Mouse (Mus musculus) midbrain, embryonic 13.5 days (tissue): Measurements from ENCODE around the gene Yaf2. TPM values are rescaled to one million over a fixed set of nuclear protein-coding genes. Genes with fewer than 3 reads are reported as not detected.

ENCODE experiments used
- ATAC-seq: fragments of 200-750 bp; cut with Nextera tagmentation; 2 replicates; pipeline ENCODE4 v1.8.0; 2017; ENCODE audit warnings: mild to moderate bottlenecking, moderate TSS enrichment, moderate library complexity
- H3K27ac ChIP-seq: fragments of 300-500 bp; sonication (generic); 2 replicates; pipeline ENCODE4 v1.5.1; 2015; ENCODE audit warnings: inconsistent platforms, mild to moderate bottlenecking, moderate library complexity
- H3K27me3 ChIP-seq: fragments of 300-500 bp; sonication (generic); 2 replicates; pipeline ENCODE4 v1.6.1; 2015; ENCODE audit warnings: mild to moderate bottlenecking, inconsistent platforms
- H3K36me3 ChIP-seq: fragments of 300-500 bp; sonication (generic); 2 replicates; pipeline ENCODE4 v1.6.1; 2015; ENCODE audit warnings: mild to moderate bottlenecking, inconsistent platforms
- H3K4me1 ChIP-seq: fragments of 300-500 bp; sonication (generic); replicated peaks from 2 replicates; pipeline ENCODE4 v1.6.1; 2015; ENCODE audit warnings: inconsistent platforms
- H3K4me2 ChIP-seq: fragments of 300-500 bp; sonication (generic); replicated peaks from 2 replicates; pipeline ENCODE4 v1.6.1; 2015; ENCODE audit warnings: moderate library complexity, mild to moderate bottlenecking, inconsistent platforms
- H3K4me3 ChIP-seq: fragments of 300-500 bp; sonication (generic); replicated peaks from 2 replicates; pipeline ENCODE4 v1.5.1; 2015; ENCODE audit warnings: mild to moderate bottlenecking, inconsistent platforms
- H3K9ac ChIP-seq: fragments of 300-500 bp; sonication (generic); replicated peaks from 2 replicates; pipeline ENCODE4 v1.6.1; 2015; ENCODE audit warnings: mild to moderate bottlenecking, inconsistent platforms
- H3K9me3 ChIP-seq: fragments of 300-500 bp; sonication (generic); 2 replicates; pipeline ENCODE4 v1.6.1; 2016; ENCODE audit warnings: mild to moderate bottlenecking, inconsistent platforms
- WGBS: fragments of 180-500 bp; shearing (Covaris S2); methylation state at CpG from one replicate; pipeline ENCODE4 v1.1.7; 2015; 5-methylcytosine and 5-hydroxymethylcytosine counted together
- polyA plus RNA-seq: library from polyadenylated mRNA; unstranded; fragments of >200 nt; fragmentation: Nextera tagmentation; extraction: Ambion mirVana; gene quantifications from 2 replicates; pipeline ENCODE4 v1.2.1, GENCODE M21; 2015

Yaf2 gene
- polyA plus RNA-seq, 1 experiment from 2014 or later: 97.4 TPM

DNA sequence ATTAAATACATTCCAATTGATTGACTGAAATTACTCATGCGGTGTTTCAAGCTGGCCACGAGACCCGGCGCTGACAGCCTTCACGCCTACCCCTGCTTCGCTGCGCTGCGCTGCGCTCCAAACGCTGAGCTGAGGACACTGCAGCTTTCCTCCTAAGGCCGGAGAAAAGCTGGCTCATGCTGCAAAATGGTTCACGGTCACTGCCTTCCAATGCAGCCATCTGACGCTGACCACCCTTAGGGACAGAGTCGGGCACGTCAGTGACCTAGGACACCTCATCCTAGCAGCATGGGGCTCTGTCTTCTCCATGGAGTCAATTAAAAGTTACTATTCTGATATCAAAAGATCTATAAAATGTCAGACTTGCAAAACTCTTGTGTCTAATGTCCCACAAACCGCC lies 70.4 kb downstream of the Yaf2 start:
- H3K4me1 ChIP-seq: 0 out of 2 replicates have a peak, but pooled peaks cover 14% of the 10 kb centered on the region
- no peak overlapping the region for H3K4me2 ChIP-seq
- no peak for ATAC-seq
- peaks cover 10% of the 10 kb centered on the region for H3K36me3 ChIP-seq
- WGBS: 69% methylated on average over 16 of the region's 16 CpGs
- H3K27me3 ChIP-seq: no peaks in the 10 kb centered on the region
- no peak overlapping the region for H3K9ac ChIP-seq
- H3K9me3 ChIP-seq: no peaks in the 10 kb centered on the region
- no peak overlapping the region for H3K27ac ChIP-seq
- no peak overlapping the region for H3K4me3 ChIP-seq

DNA sequence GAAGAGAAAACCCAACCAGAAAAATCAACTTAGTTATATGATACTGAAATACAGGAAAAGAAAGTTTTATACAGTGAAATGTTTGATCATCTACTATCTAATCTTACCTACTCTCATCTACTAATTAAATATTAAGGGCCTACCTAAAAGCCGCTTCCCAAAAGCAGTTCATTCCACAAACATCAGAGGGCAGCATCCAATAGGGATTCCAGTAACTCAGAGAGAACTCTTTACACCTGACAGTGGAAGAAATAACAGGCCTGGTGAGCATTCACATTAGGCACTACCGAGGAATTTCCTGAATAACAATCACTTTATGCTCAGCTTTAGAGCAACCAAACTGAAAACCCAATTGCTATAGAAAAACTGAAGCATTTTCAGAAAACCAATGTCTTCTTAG lies 71.0 kb downstream of the Yaf2 start:
- ATAC-seq: no peak
- Histone ChIP-seq H3K4me1 (0 out of 2 replicates have a peak, but pooled peaks cover 13% of the 10 kb centered on the region), H3K9ac (no peak overlapping the region), H3K4me3 (no peak overlapping the region), H3K4me2 (no peak overlapping the region), H3K36me3 (peaks cover 15% of the 10 kb centered on the region), H3K9me3 (no peaks in the 10 kb centered on the region), H3K27me3 (no peaks in the 10 kb centered on the region), H3K27ac (no peak overlapping the region)
- WGBS: 63% methylated on average over 2 of the region's 2 CpGs

DNA sequence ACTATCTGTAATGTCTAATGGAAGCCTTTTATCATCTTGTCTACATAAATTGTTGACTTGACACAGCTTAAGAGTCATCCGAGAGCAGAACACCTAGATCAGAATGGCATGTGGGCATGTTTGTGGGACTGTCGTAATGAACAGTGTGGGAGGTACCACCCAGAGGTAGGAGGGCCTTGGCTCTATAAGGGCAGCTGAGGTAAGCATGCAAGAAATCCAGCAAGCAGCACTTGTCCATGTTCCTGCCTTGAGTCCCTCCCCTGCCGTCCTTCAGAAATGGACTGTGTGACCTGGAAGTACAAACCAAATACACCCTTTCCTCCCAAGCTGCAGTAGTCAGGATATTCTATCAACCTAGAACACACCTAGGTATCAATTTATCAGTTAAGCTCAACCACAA lies 71.5 kb downstream of the Yaf2 start:
- H3K9me3 ChIP-seq: no peaks in the 10 kb centered on the region
- H3K27me3 ChIP-seq: no peaks in the 10 kb centered on the region
- 84% methylated on average over 3 of the region's 3 CpGs for WGBS
- H3K27ac ChIP-seq: no peak overlapping the region
- peaks cover 15% of the 10 kb centered on the region for H3K36me3 ChIP-seq
- no peak overlapping the region for H3K9ac ChIP-seq
- H3K4me3 ChIP-seq: no peak overlapping the region
- H3K4me1 ChIP-seq: 0 out of 2 replicates have a peak, but pooled peaks cover 8% of the 10 kb centered on the region
- no peak overlapping the region for H3K4me2 ChIP-seq
- ATAC-seq: no peak

DNA sequence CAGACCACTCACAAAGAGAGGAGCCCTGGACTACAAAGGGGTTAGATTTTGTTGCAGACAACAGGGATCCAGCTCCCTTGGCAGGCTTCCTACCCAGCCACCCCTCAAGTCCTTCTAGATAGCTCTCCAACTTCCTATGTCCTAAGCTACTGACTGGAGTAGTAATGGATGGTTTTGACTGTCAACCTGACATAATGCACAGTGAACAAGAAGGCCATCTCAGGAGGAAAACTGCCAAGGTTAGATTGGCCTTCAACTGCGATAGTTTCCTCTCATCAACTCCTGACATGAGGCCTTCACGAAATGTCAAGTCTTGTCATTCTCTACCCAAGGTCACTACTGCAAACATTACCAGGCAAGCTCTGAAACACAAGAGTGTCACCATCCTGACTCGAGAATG lies 72.5 kb downstream of the Yaf2 start:
- no peaks in the 10 kb centered on the region for H3K27me3 ChIP-seq
- H3K36me3 ChIP-seq: peaks cover 7% of the 10 kb centered on the region
- no peak overlapping the region for H3K4me2 ChIP-seq
- 0 out of 2 replicates have a peak, but pooled peaks cover 8% of the 10 kb centered on the region for H3K4me1 ChIP-seq
- ATAC-seq: no peak
- H3K9ac ChIP-seq: no peak overlapping the region
- H3K9me3 ChIP-seq: no peaks in the 10 kb centered on the region
- no peak overlapping the region for H3K4me3 ChIP-seq
- H3K27ac ChIP-seq: no peak overlapping the region
- 90% methylated on average over 3 of the region's 3 CpGs for WGBS

DNA sequence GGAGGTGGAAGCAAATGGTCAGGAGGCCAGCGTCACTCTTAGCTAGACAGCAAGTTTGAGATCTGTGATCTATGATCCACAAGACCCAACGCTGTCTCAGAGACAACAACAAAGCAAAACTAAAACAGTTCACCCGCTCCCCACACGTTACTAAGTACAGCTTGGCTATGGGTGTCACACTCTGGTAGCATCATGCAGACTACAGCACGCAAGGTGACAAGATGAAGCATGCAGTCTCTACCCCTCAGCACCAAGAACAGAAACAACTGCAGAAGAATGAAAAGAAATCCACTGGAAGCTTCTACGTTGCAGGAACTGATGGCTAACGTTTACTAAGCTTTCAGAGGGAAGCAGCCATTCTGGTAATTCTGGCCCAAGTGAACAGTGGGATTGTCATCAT lies 73.2 kb downstream of the Yaf2 start:
- no peak overlapping the region for H3K9ac ChIP-seq
- no peak overlapping the region for H3K27ac ChIP-seq
- 0 out of 2 replicates have a peak, but pooled peaks cover 8% of the 10 kb centered on the region for H3K4me1 ChIP-seq
- H3K4me3 ChIP-seq: no peak overlapping the region
- H3K9me3 ChIP-seq: no peaks in the 10 kb centered on the region
- no peak overlapping the region for H3K4me2 ChIP-seq
- no peaks in the 10 kb centered on the region for H3K27me3 ChIP-seq
- ATAC-seq: no peak
- WGBS: 89% methylated on average over 7 of the region's 7 CpGs
- H3K36me3 ChIP-seq: peaks cover 7% of the 10 kb centered on the region

DNA sequence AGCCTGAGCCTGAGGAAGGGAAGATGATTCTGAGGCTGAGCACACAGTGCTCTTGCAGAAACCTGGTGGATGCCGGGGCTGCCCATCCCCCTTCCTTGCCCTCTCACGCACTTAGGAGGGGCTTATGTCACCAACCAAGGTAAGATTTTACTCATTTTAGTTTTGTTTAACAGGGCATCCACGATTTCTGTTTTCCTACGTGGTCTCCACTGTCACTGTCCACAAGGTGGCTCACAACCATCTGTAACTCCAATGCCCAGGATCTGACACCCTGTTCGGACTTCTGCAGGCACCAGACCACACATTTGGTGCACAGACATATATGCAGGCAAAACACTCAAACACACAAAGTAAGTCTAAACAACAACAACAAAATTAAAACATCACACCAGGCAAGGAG lies 73.9 kb downstream of the Yaf2 start:
- no peaks in the 10 kb centered on the region for H3K9me3 ChIP-seq
- whole genome bisulfite sequencing: 75% methylated on average over 5 of the region's 5 CpGs
- no peak for ATAC-seq
- H3K27me3 ChIP-seq: no peaks in the 10 kb centered on the region
- no peak overlapping the region for H3K4me2 ChIP-seq
- H3K27ac ChIP-seq: no peak overlapping the region
- no peak overlapping the region for H3K4me3 ChIP-seq
- no peak overlapping the region for H3K9ac ChIP-seq
- 0 out of 2 replicates have a peak, but pooled peaks cover 8% of the 10 kb centered on the region for H3K4me1 ChIP-seq
- H3K36me3 ChIP-seq: peaks cover 14% of the 10 kb centered on the region

DNA sequence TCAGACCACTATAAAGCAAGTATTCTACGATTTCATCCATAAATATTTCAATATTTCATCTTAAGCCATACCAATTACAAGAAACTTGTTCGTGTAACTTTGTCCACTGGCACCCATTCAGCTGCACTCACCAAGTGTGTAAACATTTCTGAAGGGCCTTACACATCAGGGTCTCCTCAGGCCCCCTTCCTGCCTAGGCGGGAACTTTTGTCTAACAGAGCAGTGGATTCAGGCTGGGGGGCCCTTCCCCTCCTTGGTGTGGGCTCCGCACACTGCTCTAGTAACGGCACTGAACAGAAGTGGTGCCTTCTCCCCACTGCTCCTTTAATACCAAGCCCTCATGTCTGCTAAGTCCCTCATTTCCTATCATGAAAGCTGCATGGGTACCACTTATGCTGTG lies 74.5 kb downstream of the Yaf2 start:
- ATAC-seq: no peak
- Histone ChIP-seq H3K4me3 (no peak overlapping the region), H3K27me3 (no peaks in the 10 kb centered on the region), H3K27ac (no peak overlapping the region), H3K36me3 (peaks cover 18% of the 10 kb centered on the region), H3K9me3 (no peaks in the 10 kb centered on the region), H3K9ac (no peak overlapping the region), H3K4me2 (no peak overlapping the region), H3K4me1 (0 out of 2 replicates have a peak, but pooled peaks cover 5% of the 10 kb centered on the region)
- WGBS: 89% methylated on average over 5 of the region's 5 CpGs

DNA sequence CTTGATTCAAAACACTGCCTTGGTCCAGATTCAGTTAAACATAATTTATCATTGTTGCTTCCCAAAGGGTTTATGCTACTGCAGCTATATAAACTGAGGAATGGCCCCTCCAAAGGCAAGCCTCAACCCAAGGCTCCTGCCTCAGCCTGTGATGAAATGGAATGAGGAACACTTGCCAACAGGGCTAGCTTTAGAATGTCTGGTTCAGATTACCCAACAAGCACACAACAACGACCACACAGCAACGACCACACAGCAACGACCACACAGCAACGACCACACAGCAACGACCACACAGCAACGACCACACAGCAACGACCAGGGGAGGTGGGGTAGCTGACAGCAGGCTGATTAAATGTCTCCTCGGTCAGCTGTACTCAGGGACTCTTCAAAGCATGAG lies 76.8 kb downstream of the Yaf2 start:
- Histone ChIP-seq H3K9ac (no peak overlapping the region), H3K27me3 (no peaks in the 10 kb centered on the region), H3K27ac (no peak overlapping the region), H3K4me2 (no peak overlapping the region), H3K4me1 (no peaks in the 10 kb centered on the region), H3K9me3 (no peaks in the 10 kb centered on the region), H3K36me3 (peaks cover 32% of the 10 kb centered on the region), H3K4me3 (no peak overlapping the region)
- no peak for ATAC-seq
- WGBS: 84% methylated on average over 8 of the region's 8 CpGs

DNA sequence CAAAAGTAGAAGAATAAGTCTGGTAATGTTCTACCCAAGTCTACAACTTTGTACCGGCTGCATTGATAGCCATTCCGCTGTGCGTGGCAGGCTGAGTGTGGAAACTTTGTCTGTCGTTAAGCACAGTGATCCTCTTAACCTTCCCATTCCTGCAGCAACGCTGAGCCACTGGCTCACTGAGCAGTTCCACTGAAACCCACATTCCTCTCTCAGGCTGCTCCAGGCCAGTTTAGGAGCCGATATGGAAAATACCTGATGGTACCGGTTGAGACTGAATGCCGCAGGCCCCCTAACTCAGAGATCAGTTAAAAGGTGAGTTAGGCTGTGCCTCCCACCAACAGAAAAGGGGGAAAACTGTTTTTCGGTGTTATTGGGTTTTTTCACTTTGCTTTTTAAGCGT lies 81.4 kb downstream of the Yaf2 start:
- no peaks in the 10 kb centered on the region for H3K9me3 ChIP-seq
- H3K36me3 ChIP-seq: peaks cover 32% of the 10 kb centered on the region
- H3K27me3 ChIP-seq: no peaks in the 10 kb centered on the region
- no peak overlapping the region for H3K27ac ChIP-seq
- no peaks in the 10 kb centered on the region for H3K4me1 ChIP-seq
- ATAC-seq: no peak
- H3K4me2 ChIP-seq: no peak overlapping the region
- 85% methylated on average over 10 of the region's 10 CpGs for WGBS
- H3K4me3 ChIP-seq: no peak overlapping the region
- H3K9ac ChIP-seq: no peak overlapping the region

DNA sequence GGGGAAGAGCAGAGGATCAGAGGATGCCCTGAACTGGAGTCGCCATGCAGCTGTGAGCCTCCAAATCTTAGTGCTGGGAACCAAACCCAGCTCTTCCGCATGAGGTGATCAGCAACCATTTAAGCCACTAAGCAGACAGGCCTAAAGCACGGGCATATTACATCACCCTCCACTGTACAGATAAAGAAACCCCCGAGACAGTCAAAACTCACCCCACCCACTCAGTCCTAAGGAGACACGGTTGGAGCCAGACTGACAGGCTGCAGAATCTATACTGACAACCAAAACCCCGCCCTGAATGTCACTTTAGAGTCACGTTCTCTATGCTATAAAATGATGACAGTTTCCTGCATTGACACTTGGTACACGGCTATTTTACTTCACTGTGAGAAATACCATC lies 83.6 kb downstream of the Yaf2 start:
- ATAC-seq: no peak
- H3K9ac ChIP-seq: no peak overlapping the region
- no peaks in the 10 kb centered on the region for H3K4me1 ChIP-seq
- H3K27ac ChIP-seq: no peak overlapping the region
- no peaks in the 10 kb centered on the region for H3K27me3 ChIP-seq
- no peak overlapping the region for H3K4me2 ChIP-seq
- no peaks in the 10 kb centered on the region for H3K9me3 ChIP-seq
- no peak overlapping the region for H3K4me3 ChIP-seq
- 86% methylated on average over 8 of the region's 8 CpGs for WGBS
- H3K36me3 ChIP-seq: peaks cover 39% of the 10 kb centered on the region

DNA sequence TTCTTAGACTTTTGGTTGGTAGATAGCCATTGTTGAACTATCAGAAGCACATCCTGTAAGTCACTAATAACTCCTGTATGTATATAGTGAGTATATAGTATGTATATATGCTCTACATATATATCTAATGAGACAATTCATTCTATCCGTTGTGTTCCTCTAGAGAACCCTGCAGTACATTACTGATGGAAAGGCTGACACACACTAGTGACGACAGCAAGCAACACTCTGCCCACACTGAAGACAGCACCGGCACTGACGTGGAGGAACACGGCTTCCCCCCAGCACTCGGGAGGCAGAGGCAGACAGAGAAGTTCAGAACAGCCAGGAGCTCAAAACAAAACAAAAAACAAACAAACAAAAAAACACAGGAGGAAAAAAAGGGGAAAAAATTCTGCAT lies 84.3 kb downstream of the Yaf2 start:
- Histone ChIP-seq H3K4me1 (no peaks in the 10 kb centered on the region), H3K4me2 (no peak overlapping the region), H3K9ac (no peak overlapping the region), H3K9me3 (no peaks in the 10 kb centered on the region), H3K27ac (no peak overlapping the region), H3K36me3 (peaks cover 35% of the 10 kb centered on the region), H3K27me3 (no peaks in the 10 kb centered on the region), H3K4me3 (no peak overlapping the region)
- 90% methylated on average over 6 of the region's 6 CpGs for WGBS
- ATAC-seq: no peak

DNA sequence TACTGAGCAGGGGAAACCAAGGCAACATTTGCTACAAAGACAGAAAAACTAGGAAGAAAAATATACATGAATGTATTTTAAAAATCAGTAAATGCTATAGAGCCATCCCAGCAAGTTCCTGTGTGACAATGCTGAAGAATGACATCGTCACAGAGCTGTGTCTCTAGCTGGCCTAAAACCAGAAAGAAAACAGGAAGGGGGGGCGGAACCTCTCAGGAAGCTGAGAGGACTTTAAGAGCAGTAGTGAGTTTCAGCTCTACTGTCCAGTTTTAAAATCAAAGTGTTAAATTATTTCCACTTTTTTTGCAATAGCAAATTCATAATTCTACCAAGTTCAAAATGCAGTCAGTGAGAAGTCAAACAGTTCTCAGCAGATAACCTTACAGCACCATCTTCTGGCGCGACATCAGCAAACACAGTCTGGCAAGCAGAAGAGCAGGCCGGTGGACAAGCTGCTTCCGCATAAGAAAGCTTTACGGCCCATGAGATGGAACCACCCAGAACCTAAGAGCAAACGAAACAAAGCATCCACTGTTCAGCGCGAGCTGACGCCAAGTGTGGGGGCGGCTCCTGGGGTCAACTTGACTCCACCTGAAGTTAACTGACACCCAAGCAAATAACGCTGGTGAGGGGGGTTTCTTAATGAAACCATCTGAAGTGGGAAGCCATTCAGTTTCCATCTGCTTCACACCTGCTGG lies 85.0 kb downstream of the Yaf2 start:
- no peak overlapping the region for H3K27ac ChIP-seq
- H3K4me2 ChIP-seq: no peak overlapping the region
- no peaks in the 10 kb centered on the region for H3K27me3 ChIP-seq
- no peak overlapping the region for H3K9ac ChIP-seq
- WGBS: 84% methylated on average over 13 of the region's 13 CpGs
- no peak for ATAC-seq
- H3K9me3 ChIP-seq: no peaks in the 10 kb centered on the region
- no peaks in the 10 kb centered on the region for H3K4me1 ChIP-seq
- no peak overlapping the region for H3K4me3 ChIP-seq
- H3K36me3 ChIP-seq: peaks cover 35% of the 10 kb centered on the region

DNA sequence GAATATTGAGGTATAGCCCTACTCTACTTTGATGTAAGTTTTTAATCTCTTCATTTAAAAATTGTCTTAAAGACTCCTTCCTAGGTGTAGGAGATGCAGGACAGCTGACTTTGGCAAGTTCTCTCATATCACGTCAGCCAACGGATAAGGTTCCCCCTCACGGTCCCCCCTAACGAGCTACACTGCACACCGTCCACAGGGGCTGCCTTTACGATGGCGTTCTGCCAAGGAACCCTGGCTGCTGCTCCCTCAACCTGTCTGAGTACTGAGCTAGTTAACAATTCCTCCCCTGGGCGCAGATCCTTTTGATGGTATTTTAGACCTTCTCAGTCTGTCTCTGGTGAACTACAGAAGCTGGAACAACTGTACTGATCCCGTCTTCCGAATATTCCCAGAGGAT lies 93.5 kb downstream of the Yaf2 start:
- Histone ChIP-seq H3K4me2 (no peak overlapping the region), H3K27ac (no peak overlapping the region), H3K36me3 (peaks cover 56% of the 10 kb centered on the region), H3K4me3 (no peak overlapping the region), H3K9me3 (no peaks in the 10 kb centered on the region), H3K4me1 (no peaks in the 10 kb centered on the region), H3K9ac (no peak overlapping the region), H3K27me3 (no peaks in the 10 kb centered on the region)
- 73% methylated on average over 10 of the region's 10 CpGs for WGBS
- ATAC-seq: no peak
